ENCODE assay signal across 21 mouse cellular contexts in the genomic region with DNA sequence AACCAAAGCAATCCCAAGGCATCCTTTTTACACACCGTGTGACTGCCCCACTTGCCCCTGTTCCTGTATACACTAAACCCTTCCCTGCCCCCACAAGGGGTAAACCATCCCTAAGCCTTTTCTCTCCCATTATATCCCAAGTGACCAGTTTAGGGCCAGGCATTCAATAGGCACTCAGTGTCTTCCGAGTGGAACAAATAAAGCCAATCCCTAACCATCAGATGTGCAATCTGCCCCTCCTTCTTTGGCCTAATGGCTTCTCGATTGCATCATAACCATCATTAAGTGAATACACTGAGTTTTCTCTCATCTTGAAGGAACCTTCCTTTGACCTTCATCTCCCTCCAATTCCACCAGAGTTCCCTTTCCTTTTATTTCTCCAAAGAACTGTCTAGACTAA. TPM values are rescaled to one million over a fixed set of nuclear protein-coding genes. Genes with fewer than 3 reads are reported as not detected.
DNase-seq lines count a peak whose midpoint lies in the region; ATAC-seq and TF ChIP-seq lines count a peak whose summit lies in the region.
"Had no signal": no experiment of that assay in that cellular context is flagged by ENCODE, and none has a peak within 500 bp of the region (broad histone marks: within the 10 kb centered on the region; RNA-seq: fewer than 3 reads in every experiment).

No protein-coding gene starts in this region.

- no peaks in the 10 kb centered on the region for H3K36me3 ChIP-seq in hindbrain, embryonic 11.5 days (ENCODE audit: control insufficient read depth, insufficient read depth, low read length)
- H3K36me3 ChIP-seq in hindbrain, postnatal 0 days (ENCODE audit: insufficient read depth, low read length) = no peaks in the 10 kb centered on the region
- H3K36me3 ChIP-seq in myocyte (ENCODE audit: control insufficient read depth, insufficient read depth) = peaks cover 6% of the 10 kb centered on the region
- H3K36me3 ChIP-seq: forebrain, embryonic 15.5 days had no signal

- H3K4me2 ChIP-seq in hindbrain, embryonic 11.5 days (replicated peaks; ENCODE audit: low read depth, low read length) = 0 out of 2 replicates have a peak overlapping the region, but pooled peaks have one; percentile 3
- no peak overlapping the region for H3K4me2 ChIP-seq in hindbrain, postnatal 0 days (ENCODE audit: low read depth, low read length)
- H3K4me2 ChIP-seq in myocyte (ENCODE audit: low read depth) = no peak overlapping the region
- H3K4me2 ChIP-seq: embryonic facial prominence, embryonic 12.5 days; forebrain, embryonic 13.5 days; forebrain, embryonic 15.5 days had no signal

- H3K27ac ChIP-seq in hindbrain, embryonic 11.5 days (ENCODE audit: low read depth, low read length) = no peak overlapping the region
- H3K27ac ChIP-seq in hindbrain, postnatal 0 days = no peak overlapping the region
- H3K27ac ChIP-seq in cerebellum, adult 2 months (ENCODE audit: insufficient read depth, low read length) = no peak overlapping the region
- H3K27ac ChIP-seq: embryonic facial prominence, embryonic 10.5 days; embryonic facial prominence, embryonic 12.5 days; forebrain, embryonic 13.5 days; forebrain, embryonic 15.5 days had no signal

- ATAC-seq in hindbrain, embryonic 11.5 days (ENCODE audit: low FRiP score) = no peak
- ATAC-seq in hindbrain, postnatal 0 days = no peak
- ATAC-seq: activated CD4-positive, CD25-positive, alpha-beta regulatory T cell, adult 4 months; forebrain, embryonic 13.5 days; forebrain, embryonic 15.5 days; forebrain, postnatal 0 days had no signal

- TF ChIP-seq POLR2A in myocyte (IDR thresholded peaks at IDR 0.05; ENCODE audit: insufficient read length, low read depth) = no peak
- TF ChIP-seq POLR2A in cerebellum, adult 2 months (IDR thresholded peaks at IDR 0.05; ENCODE audit: borderline replicate concordance, insufficient read depth, low read length) = no peak

- DNase-seq in hindbrain, embryonic 11.5 days (ENCODE audit: low spot score) = no peak
- DNase-seq in hindbrain, postnatal 0 days (ENCODE audit: low spot score) = no peak
- peak; percentile 19 for DNase-seq in ES-CJ7 (ENCODE audit: low read depth, low spot score)
- DNase-seq in thymus, postnatal 25 days = no peak
- no peak for DNase-seq in cerebellum, adult 2 months
- DNase-seq: adrenal gland, adult 8-10 months; adrenal gland, postnatal 14 days; adrenal gland, postnatal 36 days; cerebellum, adult 11-12 months; cerebellum, adult 8-10 months; cerebellum, adult 9-11 months; cerebellum, postnatal 14 days; cerebellum, postnatal 36 days; forebrain, postnatal 0 days had no signal

- H3ac ChIP-seq in myocyte (ENCODE audit: control insufficient read depth, insufficient read length) = no peak overlapping the region

- H3K9ac ChIP-seq in hindbrain, embryonic 11.5 days (ENCODE audit: low read depth, low read length) = no peak overlapping the region
- H3K9ac ChIP-seq in hindbrain, postnatal 0 days (replicated peaks; ENCODE audit: low read length) = no peak overlapping the region
- H3K9ac ChIP-seq: embryonic facial prominence, embryonic 12.5 days; forebrain, embryonic 13.5 days; forebrain, embryonic 15.5 days; forebrain, postnatal 0 days had no signal

- H3K4me1 ChIP-seq in hindbrain, embryonic 11.5 days (replicated peaks; ENCODE audit: control insufficient read depth, insufficient read depth, low read length) = no peaks in the 10 kb centered on the region
- H3K4me1 ChIP-seq in hindbrain, postnatal 0 days (ENCODE audit: insufficient read depth, low read length) = peaks cover 6% of the 10 kb centered on the region
- no peaks in the 10 kb centered on the region for H3K4me1 ChIP-seq in cerebellum, adult 2 months (ENCODE audit: control insufficient read depth, insufficient read depth, low read length)

- no peaks in the 10 kb centered on the region for H3K27me3 ChIP-seq in hindbrain, embryonic 11.5 days (ENCODE audit: control insufficient read depth, insufficient read depth, low read length)
- H3K27me3 ChIP-seq in hindbrain, postnatal 0 days (ENCODE audit: insufficient read depth, low read length) = no peaks in the 10 kb centered on the region
- H3K27me3 ChIP-seq in myocyte (ENCODE audit: control insufficient read depth, insufficient read depth, insufficient read length) = no peaks in the 10 kb centered on the region
- no peaks in the 10 kb centered on the region for H3K27me3 ChIP-seq in cerebellum, adult 2 months (ENCODE audit: control insufficient read depth, insufficient read depth, low read length)
- H3K27me3 ChIP-seq: embryonic facial prominence, embryonic 12.5 days; forebrain, embryonic 13.5 days; forebrain, embryonic 15.5 days had no signal

- no peak overlapping the region for H3K4me3 ChIP-seq in hindbrain, embryonic 11.5 days (ENCODE audit: low read depth, low read length)
- no peak overlapping the region for H3K4me3 ChIP-seq in hindbrain, postnatal 0 days (ENCODE audit: low read length)
- H3K4me3 ChIP-seq in myocyte = no peak overlapping the region
- H3K4me3 ChIP-seq in cerebellum, adult 2 months (replicated peaks; ENCODE audit: insufficient read depth, low read depth, low read length) = no peak overlapping the region
- H3K4me3 ChIP-seq: embryonic facial prominence, embryonic 10.5 days; embryonic facial prominence, embryonic 12.5 days; forebrain, embryonic 13.5 days; forebrain, embryonic 15.5 days had no signal

- 75% methylated on average over 3 of the region's 3 CpGs for WGBS in hindbrain, embryonic 11.5 days
- WGBS in hindbrain, postnatal 0 days = 56% methylated on average over 3 of the region's 3 CpGs
- 67% methylated on average over 3 of the region's 3 CpGs for WGBS in cerebellum, adult 2 months

- no peaks in the 10 kb centered on the region for H3K79me2 ChIP-seq in myocyte (ENCODE audit: control insufficient read depth, insufficient read depth)

- TF ChIP-seq CTCF in hindbrain, postnatal 0 days (IDR thresholded peaks at IDR 0.05; ENCODE audit: low read depth) = no peak
- TF ChIP-seq CTCF in cerebellum, adult 2 months (IDR thresholded peaks at IDR 0.05; ENCODE audit: borderline replicate concordance, insufficient read depth, low read depth, low read length) = no peak

- H3K9me3 ChIP-seq in hindbrain, embryonic 11.5 days (ENCODE audit: control insufficient read depth, low read length) = no peaks in the 10 kb centered on the region
- H3K9me3 ChIP-seq in hindbrain, postnatal 0 days (ENCODE audit: low read length) = no peaks in the 10 kb centered on the region
- H3K9me3 ChIP-seq: embryonic facial prominence, embryonic 10.5 days; embryonic facial prominence, embryonic 12.5 days; forebrain, embryonic 13.5 days; forebrain, embryonic 15.5 days had no signal

TF ChIP-seq in myocyte, 11 proteins besides CTCF, POLR2A, EP300 and RAD21:
- peak; percentile 23; the same call in 1 of the 2 replicates for TF ChIP-seq CEBPB (IDR thresholded peaks at IDR 0.05; ENCODE audit: insufficient read depth, poor library complexity, severe bottlenecking)
- no peak for TF ChIP-seq USF1 (IDR thresholded peaks at IDR 0.05; ENCODE audit: low read depth)
TF ChIP-seq in myocyte: peak in this region for 1.

RNA-seq across cellular contexts. Expression of a gene that starts 43.9 kb away (rescaled TPM):
- 16.5 and 18.8 TPM in 2 replicates for polyA plus RNA-seq in hindbrain, embryonic 11.5 days (2014; fragmentation: Nextera tagmentation; extraction: Ambion mirVana)
- 4.9 and 5.1 TPM in 2 replicates for total RNA-seq in hindbrain, postnatal 0 days (2014; rRNA removed)
- polyA plus RNA-seq in hindbrain, postnatal 0 days (2015; fragmentation: Nextera tagmentation; extraction: Ambion mirVana) = 14.9 and 15.3 TPM in 2 replicates
- polyA plus RNA-seq in myocyte (2012; fragmentation: generic; extraction: Trizol) = 9.7 TPM
- polyA plus RNA-seq in cerebellum, adult 2 months (2012; rRNA removed) = 11.1 and 11.2 TPM in 2 replicates
- total RNA-seq: MEL had no signal
- polyA plus RNA-seq: activated CD4-positive, CD25-positive, alpha-beta regulatory T cell, adult 4 months had no signal
